Mouse (Mus musculus): ENCODE measurements around the gene Exoc6b. TPM values are rescaled to one million over a fixed set of nuclear protein-coding genes. Genes with fewer than 3 reads are reported as not detected.
A peak's percentile ranks its signal among the peaks of the same experiment; 100 is the strongest.

Exoc6b gene
- polyA plus RNA-seq, 1 experiment from 2014 or later = 6.7 TPM

- WGBS = 4% methylated on average over 39 of the region's 39 CpGs
- Histone ChIP-seq H3K4me2 (replicated peaks; ENCODE audit: low read depth) (peak overlapping the region; percentile 90), H3K4me3 (ENCODE audit: low read depth, low read length) (peak overlapping the region; percentile 14; the same call in 1 of the 2 replicates), H3K4me1 (replicated peaks; ENCODE audit: control insufficient read depth, insufficient read depth, low read length) (peaks cover 9% of the 10 kb centered on the region), H3K36me3 (ENCODE audit: control insufficient read depth, insufficient read depth) (no peaks in the 10 kb centered on the region), H3K9ac (ENCODE audit: low read depth, low read length) (no peak overlapping the region), H3K27ac (ENCODE audit: low read depth, low read length) (no peak overlapping the region), H3K9me3 (ENCODE audit: control insufficient read depth) (no peaks in the 10 kb centered on the region), H3K27me3 (replicated peaks; ENCODE audit: control insufficient read depth, insufficient read depth, low read length) (peaks cover 49% of the 10 kb centered on the region)
- TF ChIP-seq CTCF (IDR thresholded peaks at IDR 0.05; ENCODE audit: low read depth) = peak; percentile 94
- 0 out of 2 replicates have a peak, but pooled peaks have one; percentile 37 for ATAC-seq
These were observed 479.3 kb downstream of the Exoc6b start for GRCm38 (mm10) chr6:84589742-84590686.

GRCm38 (mm10) chr6:84588895-84589652 is 480.2 kb downstream of the Exoc6b start:
- Histone ChIP-seq H3K4me3 (ENCODE audit: low read depth, low read length) (peak overlapping the region; percentile 51), H3K27ac (ENCODE audit: low read depth, low read length) (no peak overlapping the region), H3K9me3 (ENCODE audit: control insufficient read depth) (no peaks in the 10 kb centered on the region), H3K27me3 (replicated peaks; ENCODE audit: control insufficient read depth, insufficient read depth, low read length) (peaks cover 59% of the 10 kb centered on the region), H3K36me3 (ENCODE audit: control insufficient read depth, insufficient read depth) (no peaks in the 10 kb centered on the region), H3K4me2 (replicated peaks; ENCODE audit: low read depth) (peak overlapping the region; percentile 90), H3K9ac (ENCODE audit: low read depth, low read length) (no peak overlapping the region), H3K4me1 (replicated peaks; ENCODE audit: control insufficient read depth, insufficient read depth, low read length) (peaks cover 9% of the 10 kb centered on the region)
- 2% methylated on average over 40 of the region's 54 CpGs for WGBS
- ATAC-seq = peak; percentile 29; the same call in 1 of the 2 replicates
- TF ChIP-seq CTCF (IDR thresholded peaks at IDR 0.05; ENCODE audit: low read depth) = no peak

GRCm38 (mm10) chr6:84588221-84588894 is 481.0 kb downstream of the Exoc6b start:
- peak overlapping the region; percentile 90 for H3K4me2 ChIP-seq (replicated peaks; ENCODE audit: low read depth)
- H3K27ac ChIP-seq (ENCODE audit: low read depth, low read length) = no peak overlapping the region
- peaks cover 13% of the 10 kb centered on the region for H3K4me1 ChIP-seq (replicated peaks; ENCODE audit: control insufficient read depth, insufficient read depth, low read length)
- ATAC-seq = no peak
- no peak for TF ChIP-seq CTCF (IDR thresholded peaks at IDR 0.05; ENCODE audit: low read depth)
- peak overlapping the region; percentile 51 for H3K4me3 ChIP-seq (ENCODE audit: low read depth, low read length)
- H3K9me3 ChIP-seq (ENCODE audit: control insufficient read depth) = no peaks in the 10 kb centered on the region
- H3K27me3 ChIP-seq (replicated peaks; ENCODE audit: control insufficient read depth, insufficient read depth, low read length) = peaks cover 66% of the 10 kb centered on the region
- H3K36me3 ChIP-seq (ENCODE audit: control insufficient read depth, insufficient read depth) = no peaks in the 10 kb centered on the region
- WGBS = under 1% methylated on average over 41 of the region's 41 CpGs
- H3K9ac ChIP-seq (ENCODE audit: low read depth, low read length) = no peak overlapping the region

GRCm38 (mm10) chr6:84587471-84588101 is 481.7 kb downstream of the Exoc6b start:
- H3K4me2 ChIP-seq (replicated peaks; ENCODE audit: low read depth) = peak overlapping the region; percentile 90
- no peak overlapping the region for H3K9ac ChIP-seq (ENCODE audit: low read depth, low read length)
- H3K36me3 ChIP-seq (ENCODE audit: control insufficient read depth, insufficient read depth) = no peaks in the 10 kb centered on the region
- peaks cover 73% of the 10 kb centered on the region for H3K27me3 ChIP-seq (replicated peaks; ENCODE audit: control insufficient read depth, insufficient read depth, low read length)
- no peaks in the 10 kb centered on the region for H3K9me3 ChIP-seq (ENCODE audit: control insufficient read depth)
- peaks cover 18% of the 10 kb centered on the region for H3K4me1 ChIP-seq (replicated peaks; ENCODE audit: control insufficient read depth, insufficient read depth, low read length)
- TF ChIP-seq CTCF (IDR thresholded peaks at IDR 0.05; ENCODE audit: low read depth) = peak; percentile 30
- no peak overlapping the region for H3K27ac ChIP-seq (ENCODE audit: low read depth, low read length)
- WGBS = under 1% methylated on average over 50 of the region's 51 CpGs
- H3K4me3 ChIP-seq (ENCODE audit: low read depth, low read length) = peak overlapping the region; percentile 51
- no peak for ATAC-seq

GRCm38 (mm10) chr6:84586551-84587200 is 482.6 kb downstream of the Exoc6b start:
- Histone ChIP-seq H3K4me3 (ENCODE audit: low read depth, low read length) (peak overlapping the region; percentile 51), H3K4me2 (replicated peaks; ENCODE audit: low read depth) (peak overlapping the region; percentile 90), H3K27ac (ENCODE audit: low read depth, low read length) (no peak overlapping the region), H3K4me1 (replicated peaks; ENCODE audit: control insufficient read depth, insufficient read depth, low read length) (peaks cover 18% of the 10 kb centered on the region), H3K36me3 (ENCODE audit: control insufficient read depth, insufficient read depth) (no peaks in the 10 kb centered on the region), H3K9me3 (ENCODE audit: control insufficient read depth) (no peaks in the 10 kb centered on the region), H3K9ac (ENCODE audit: low read depth, low read length) (no peak overlapping the region), H3K27me3 (replicated peaks; ENCODE audit: control insufficient read depth, insufficient read depth, low read length) (peaks cover 81% of the 10 kb centered on the region)
- ATAC-seq = no peak
- 4% methylated on average over 28 of the region's 28 CpGs for WGBS
- TF ChIP-seq CTCF (IDR thresholded peaks at IDR 0.05; ENCODE audit: low read depth) = no peak
